Mouse (Mus musculus): ENCODE results near the gene Cotl1. TPM values are rescaled to one million over a fixed set of nuclear protein-coding genes. Genes with fewer than 3 reads are reported as not detected.
A peak's percentile ranks its signal among the peaks of the same experiment; 100 is the strongest.
"Not testable (repeated sequence)": the region's sequence is repeated elsewhere in the genome, so short reads cannot be mapped to it uniquely, and the experiment has no call there.

The Cotl1 gene
- polyA plus RNA-seq, 1 experiment from 2014 or later: 197 TPM

DNA sequence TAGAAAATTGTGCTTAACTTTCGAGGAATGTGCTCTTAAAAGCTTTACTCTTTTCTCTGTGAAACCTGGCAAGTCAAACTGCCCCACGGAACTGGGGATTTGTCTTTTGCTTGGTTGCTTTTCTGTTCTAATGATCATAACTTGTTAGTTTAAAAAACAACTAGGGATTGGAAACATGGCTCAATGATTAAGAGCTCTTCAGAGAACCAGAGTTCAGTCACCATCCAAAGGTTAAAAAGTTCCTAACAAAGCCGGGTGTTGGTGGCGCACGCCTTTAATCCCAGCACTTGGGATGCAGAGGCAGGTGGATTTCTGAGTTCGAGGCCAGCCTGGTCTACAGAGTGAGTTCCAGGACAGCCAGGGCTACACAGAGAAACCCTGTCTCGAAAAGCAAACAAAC is 5.4 kb upstream of the Cotl1 start:
- H3K9me3 ChIP-seq (ENCODE audit: control insufficient read depth, low read length); H3K27me3 ChIP-seq (ENCODE audit: control insufficient read depth, insufficient read depth, low read length); ATAC-seq (ENCODE audit: insufficient number of reproducible peaks, low FRiP score, low TSS enrichment, low read depth); H3K4me1 ChIP-seq (ENCODE audit: control insufficient read depth, insufficient read depth, low read length); H3K4me2 ChIP-seq (ENCODE audit: low read depth, severe bottlenecking); DNase-seq (ENCODE audit: low spot score); H3K27ac ChIP-seq (replicated peaks; ENCODE audit: low read depth, low read length); H3K36me3 ChIP-seq (ENCODE audit: control insufficient read depth, insufficient read depth, low read length); H3K4me3 ChIP-seq (ENCODE audit: low read depth, low read length); H3K9ac ChIP-seq (ENCODE audit: low read length): not testable (repeated sequence)
- 81% methylated on average over 7 of the region's 7 CpGs for WGBS

DNA sequence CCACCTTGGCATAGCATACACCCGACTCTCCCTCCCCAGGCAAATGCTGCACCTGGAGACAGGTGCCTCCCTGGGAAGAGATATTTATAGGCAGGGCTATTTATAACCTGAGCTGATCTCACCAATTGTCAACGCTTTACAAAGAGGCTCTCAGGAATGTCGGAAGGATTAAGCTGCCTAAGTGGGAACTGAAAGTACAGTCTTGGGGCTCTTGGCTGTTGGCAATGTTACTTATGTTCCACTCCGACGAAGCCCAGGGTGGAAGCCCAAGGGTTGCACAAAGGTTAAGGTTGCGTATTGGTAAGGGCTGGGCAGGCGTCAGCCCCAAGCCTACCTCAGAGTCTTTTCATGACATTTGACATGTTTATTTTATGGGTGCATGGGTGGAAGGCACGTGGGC is 4.2 kb upstream of the Cotl1 start:
- H3K4me3 ChIP-seq (ENCODE audit: low read depth, low read length): no peak overlapping the region
- no peaks in the 10 kb centered on the region for H3K36me3 ChIP-seq (ENCODE audit: control insufficient read depth, insufficient read depth, low read length)
- ATAC-seq (ENCODE audit: insufficient number of reproducible peaks, low FRiP score, low TSS enrichment, low read depth) (no peak), DNase-seq (ENCODE audit: low spot score) (no peak)
- no peak overlapping the region for H3K9ac ChIP-seq (ENCODE audit: low read length)
- H3K27me3 ChIP-seq (ENCODE audit: control insufficient read depth, insufficient read depth, low read length): peaks cover 5% of the 10 kb centered on the region
- H3K27ac ChIP-seq (replicated peaks; ENCODE audit: low read depth, low read length): no peak overlapping the region
- no peak overlapping the region for H3K4me2 ChIP-seq (ENCODE audit: low read depth, severe bottlenecking)
- H3K9me3 ChIP-seq (ENCODE audit: control insufficient read depth, low read length): no peaks in the 10 kb centered on the region
- WGBS: 58% methylated on average over 8 of the region's 8 CpGs
- no peaks in the 10 kb centered on the region for H3K4me1 ChIP-seq (ENCODE audit: control insufficient read depth, insufficient read depth, low read length)

DNA sequence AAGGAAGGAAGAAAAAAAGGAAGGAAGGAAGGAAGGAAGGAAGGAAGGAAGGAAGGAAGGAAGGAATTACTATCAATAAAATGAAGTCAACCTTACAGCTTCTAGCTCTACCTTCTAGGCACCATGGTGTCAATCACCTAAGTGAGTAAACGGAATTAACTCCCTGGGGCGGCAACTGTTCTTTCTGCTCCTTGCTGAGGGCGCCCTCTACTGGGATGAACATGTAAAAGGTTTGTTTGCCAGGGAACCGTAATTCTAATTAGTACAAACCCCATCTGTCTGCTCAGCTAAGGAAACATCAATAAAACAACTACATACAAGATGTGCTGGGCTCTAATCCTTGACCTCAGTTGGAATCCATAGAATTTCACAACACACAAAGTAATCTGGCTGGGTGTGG is 3.1 kb upstream of the Cotl1 start:
- H3K4me3 ChIP-seq (ENCODE audit: low read depth, low read length): no peak overlapping the region
- no peak for ATAC-seq (ENCODE audit: insufficient number of reproducible peaks, low FRiP score, low TSS enrichment, low read depth)
- H3K36me3 ChIP-seq (ENCODE audit: control insufficient read depth, insufficient read depth, low read length): no peaks in the 10 kb centered on the region
- no peaks in the 10 kb centered on the region for H3K9me3 ChIP-seq (ENCODE audit: control insufficient read depth, low read length)
- H3K4me1 ChIP-seq (ENCODE audit: control insufficient read depth, insufficient read depth, low read length): 0 out of 2 replicates have a peak, but pooled peaks cover 3% of the 10 kb centered on the region
- H3K27me3 ChIP-seq (ENCODE audit: control insufficient read depth, insufficient read depth, low read length): peaks cover 5% of the 10 kb centered on the region
- H3K4me2 ChIP-seq (ENCODE audit: low read depth, severe bottlenecking): no peak overlapping the region
- H3K9ac ChIP-seq (ENCODE audit: low read length): no peak overlapping the region
- 3% methylated on average over 4 of the region's 4 CpGs for WGBS
- no peak overlapping the region for H3K27ac ChIP-seq (replicated peaks; ENCODE audit: low read depth, low read length)
- DNase-seq (ENCODE audit: low spot score): peak; percentile 77

DNA sequence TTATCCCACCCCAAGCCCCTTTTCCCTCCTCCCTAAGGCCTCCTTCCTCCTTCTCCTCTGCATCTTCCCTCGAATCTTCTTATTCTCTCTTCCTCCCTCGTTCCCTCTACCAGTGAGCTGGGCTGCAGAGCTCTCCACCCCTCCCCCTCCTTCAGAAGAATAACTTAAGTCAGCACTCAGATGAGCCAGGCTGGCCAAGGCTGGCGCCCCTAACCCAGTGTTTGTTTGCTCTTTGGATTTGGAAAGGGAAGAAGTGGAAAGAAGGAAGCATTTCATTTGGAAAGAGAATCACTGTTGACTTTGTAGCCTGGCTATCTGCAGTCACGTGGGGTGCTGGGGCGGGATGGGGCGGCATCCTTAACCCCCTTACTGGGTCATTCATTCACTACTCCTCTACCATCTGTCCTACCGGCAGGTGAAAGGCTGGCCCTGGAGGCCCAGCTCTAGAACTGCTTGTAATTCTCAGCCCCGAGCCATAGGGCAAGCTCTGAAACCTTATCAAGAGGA is 614 bp upstream of the Cotl1 start:
- Histone ChIP-seq H3K36me3 (ENCODE audit: control insufficient read depth, insufficient read depth, low read length) (no peaks in the 10 kb centered on the region), H3K27ac (replicated peaks; ENCODE audit: low read depth, low read length) (no peak overlapping the region), H3K4me3 (ENCODE audit: low read depth, low read length) (peak overlapping the region; percentile 64), H3K27me3 (ENCODE audit: control insufficient read depth, insufficient read depth, low read length) (peaks cover 5% of the 10 kb centered on the region), H3K9ac (ENCODE audit: low read length) (peak overlapping the region; percentile 17; the same call in 1 of the 2 replicates), H3K4me2 (ENCODE audit: low read depth, severe bottlenecking) (peak overlapping the region; percentile 95), H3K9me3 (ENCODE audit: control insufficient read depth, low read length) (no peaks in the 10 kb centered on the region), H3K4me1 (ENCODE audit: control insufficient read depth, insufficient read depth, low read length) (0 out of 2 replicates have a peak, but pooled peaks cover 11% of the 10 kb centered on the region)
- WGBS: 9% methylated on average over 8 of the region's 8 CpGs
- DNase-seq (ENCODE audit: low spot score) (no peak), ATAC-seq (ENCODE audit: insufficient number of reproducible peaks, low FRiP score, low TSS enrichment, low read depth) (no peak)

DNA sequence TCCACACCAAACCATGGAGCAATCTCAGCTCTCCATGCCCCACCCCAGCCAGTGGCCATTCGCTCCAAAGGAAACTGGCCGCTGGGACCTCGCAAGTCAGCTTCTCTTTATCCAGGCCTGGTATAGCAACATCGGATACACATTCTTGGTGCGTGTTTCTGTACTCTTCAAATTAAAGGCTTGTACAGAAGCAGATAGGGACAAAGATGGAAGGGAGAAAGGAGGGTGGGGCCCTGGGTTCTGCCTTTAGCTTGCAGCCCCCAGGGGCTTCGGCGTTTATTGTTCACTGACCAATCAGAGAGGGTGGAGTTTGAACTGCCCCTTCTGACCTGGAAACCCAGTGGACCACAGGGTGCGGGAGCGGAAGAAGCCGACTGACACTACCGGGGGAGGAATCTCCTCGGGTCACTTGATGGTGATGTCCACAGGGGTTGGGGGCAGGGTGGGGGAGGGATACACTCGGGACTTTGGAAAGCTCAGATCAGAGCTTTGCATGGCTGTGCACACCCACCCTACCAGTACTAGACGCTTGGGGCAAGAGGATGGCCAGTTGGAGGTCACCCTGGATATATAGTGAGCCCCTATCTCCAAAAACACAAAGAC is 824 bp downstream of the Cotl1 start:
- H3K27ac ChIP-seq (replicated peaks; ENCODE audit: low read depth, low read length): peak overlapping the region; percentile 45; the same call in 1 of the 2 replicates

DNA sequence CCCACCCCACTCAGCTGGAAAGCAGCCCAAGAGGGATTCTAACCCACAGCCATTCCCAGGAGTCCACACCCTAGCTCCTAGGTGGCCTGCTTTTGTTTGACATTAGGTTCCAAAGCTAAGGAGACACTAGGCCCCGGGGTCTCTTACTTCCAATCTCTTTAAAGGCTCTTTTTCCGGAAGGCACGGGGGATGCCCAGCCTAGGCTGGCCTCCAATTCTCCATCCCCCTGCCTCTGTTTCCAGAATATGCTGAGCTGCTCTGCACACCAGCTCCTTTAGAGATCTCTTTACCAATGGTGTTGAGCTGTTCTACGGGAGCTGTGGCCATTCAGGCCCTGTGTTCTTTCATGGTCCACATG is 1.4 kb downstream of the Cotl1 start:
- H3K4me2 ChIP-seq (ENCODE audit: low read depth, severe bottlenecking): peak overlapping the region; percentile 95
- ATAC-seq (ENCODE audit: insufficient number of reproducible peaks, low FRiP score, low TSS enrichment, low read depth): no peak
- 0 out of 2 replicates have a peak, but pooled peaks cover 11% of the 10 kb centered on the region for H3K4me1 ChIP-seq (ENCODE audit: control insufficient read depth, insufficient read depth, low read length)
- DNase-seq (ENCODE audit: low spot score): no peak
- no peaks in the 10 kb centered on the region for H3K9me3 ChIP-seq (ENCODE audit: control insufficient read depth, low read length)
- no peaks in the 10 kb centered on the region for H3K36me3 ChIP-seq (ENCODE audit: control insufficient read depth, insufficient read depth, low read length)
- no peak overlapping the region for H3K9ac ChIP-seq (ENCODE audit: low read length)
- WGBS: 85% methylated on average over 4 of the region's 4 CpGs
- no peaks in the 10 kb centered on the region for H3K27me3 ChIP-seq (ENCODE audit: control insufficient read depth, insufficient read depth, low read length)
- peak overlapping the region; percentile 45; the same call in 1 of the 2 replicates for H3K27ac ChIP-seq (replicated peaks; ENCODE audit: low read depth, low read length)
- peak overlapping the region; percentile 64 for H3K4me3 ChIP-seq (ENCODE audit: low read depth, low read length)

More for the DNA sequence above, 824 bp downstream of the Cotl1 start:
- peak overlapping the region; percentile 68 for H3K9ac ChIP-seq (ENCODE audit: low read length)
- 0 out of 2 replicates have a peak, but pooled peaks cover 11% of the 10 kb centered on the region for H3K4me1 ChIP-seq (ENCODE audit: control insufficient read depth, insufficient read depth, low read length)
- ATAC-seq (ENCODE audit: insufficient number of reproducible peaks, low FRiP score, low TSS enrichment, low read depth) (no peak), DNase-seq (ENCODE audit: low spot score) (no peak)
- H3K4me3 ChIP-seq (ENCODE audit: low read depth, low read length): peak overlapping the region; percentile 64
- 25% methylated on average over 14 of the region's 14 CpGs for WGBS
- H3K27me3 ChIP-seq (ENCODE audit: control insufficient read depth, insufficient read depth, low read length): peaks cover 1% of the 10 kb centered on the region
- peak overlapping the region; percentile 95 for H3K4me2 ChIP-seq (ENCODE audit: low read depth, severe bottlenecking)
- H3K9me3 ChIP-seq (ENCODE audit: control insufficient read depth, low read length): no peaks in the 10 kb centered on the region
- no peaks in the 10 kb centered on the region for H3K36me3 ChIP-seq (ENCODE audit: control insufficient read depth, insufficient read depth, low read length)

DNA sequence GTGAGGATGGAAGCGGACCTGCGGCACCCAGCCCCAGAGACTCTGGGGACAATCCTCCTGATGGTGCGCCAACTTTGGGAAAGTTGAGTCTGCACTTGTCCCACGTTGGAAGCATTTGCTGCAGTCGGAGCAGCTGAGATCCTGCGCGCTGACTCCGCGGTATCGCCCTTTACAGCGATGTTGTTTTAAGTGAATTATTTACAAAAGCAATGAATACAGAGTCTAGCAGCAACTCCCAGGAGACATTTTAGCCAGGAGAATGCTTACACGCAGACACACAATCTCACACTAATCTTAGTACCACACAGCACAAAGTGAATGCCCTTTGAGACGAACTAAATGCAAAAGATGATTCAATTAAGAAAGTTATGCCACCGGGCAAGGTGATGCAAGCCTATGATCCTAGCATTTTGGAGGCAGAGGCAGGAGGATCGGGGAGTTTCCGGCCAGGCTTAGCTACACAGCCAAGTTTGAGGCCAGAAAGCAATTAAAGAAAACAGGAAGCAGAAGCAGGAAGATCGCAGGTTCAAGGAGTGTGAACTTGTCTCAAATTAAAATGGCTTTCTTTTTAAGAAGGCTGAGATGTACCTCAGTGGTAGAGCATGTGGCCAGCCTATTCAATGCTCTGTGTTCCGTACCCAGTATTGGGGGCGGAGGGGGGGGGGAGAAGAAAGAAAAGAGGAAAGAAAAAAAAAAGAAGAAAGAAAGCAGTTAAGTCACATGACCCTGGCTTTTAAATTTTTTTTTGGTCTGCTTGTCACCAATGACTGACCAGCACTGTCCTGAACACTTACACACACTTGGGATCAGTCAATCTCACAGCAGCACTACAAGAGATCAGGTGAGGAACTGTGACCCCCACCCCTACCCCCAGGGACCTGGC is 2.0 kb downstream of the Cotl1 start:
- 0 out of 2 replicates have a peak overlapping the region, but pooled peaks have one; percentile 64 for H3K4me3 ChIP-seq (ENCODE audit: low read depth, low read length)
- no peak overlapping the region for H3K9ac ChIP-seq (ENCODE audit: low read length)
- DNase-seq (ENCODE audit: low spot score) (no peak), ATAC-seq (ENCODE audit: insufficient number of reproducible peaks, low FRiP score, low TSS enrichment, low read depth) (no peak)
- H3K27me3 ChIP-seq (ENCODE audit: control insufficient read depth, insufficient read depth, low read length): no peaks in the 10 kb centered on the region
- WGBS: 83% methylated on average over 19 of the region's 19 CpGs
- H3K27ac ChIP-seq (replicated peaks; ENCODE audit: low read depth, low read length): 0 out of 2 replicates have a peak overlapping the region, but pooled peaks have one; percentile 12
- H3K9me3 ChIP-seq (ENCODE audit: control insufficient read depth, low read length): no peaks in the 10 kb centered on the region
- no peaks in the 10 kb centered on the region for H3K36me3 ChIP-seq (ENCODE audit: control insufficient read depth, insufficient read depth, low read length)
- peaks cover 14% of the 10 kb centered on the region; the same call in 1 of the 2 replicates for H3K4me1 ChIP-seq (ENCODE audit: control insufficient read depth, insufficient read depth, low read length)
- peak overlapping the region; percentile 20; the same call in 1 of the 2 replicates for H3K4me2 ChIP-seq (ENCODE audit: low read depth, severe bottlenecking)

DNA sequence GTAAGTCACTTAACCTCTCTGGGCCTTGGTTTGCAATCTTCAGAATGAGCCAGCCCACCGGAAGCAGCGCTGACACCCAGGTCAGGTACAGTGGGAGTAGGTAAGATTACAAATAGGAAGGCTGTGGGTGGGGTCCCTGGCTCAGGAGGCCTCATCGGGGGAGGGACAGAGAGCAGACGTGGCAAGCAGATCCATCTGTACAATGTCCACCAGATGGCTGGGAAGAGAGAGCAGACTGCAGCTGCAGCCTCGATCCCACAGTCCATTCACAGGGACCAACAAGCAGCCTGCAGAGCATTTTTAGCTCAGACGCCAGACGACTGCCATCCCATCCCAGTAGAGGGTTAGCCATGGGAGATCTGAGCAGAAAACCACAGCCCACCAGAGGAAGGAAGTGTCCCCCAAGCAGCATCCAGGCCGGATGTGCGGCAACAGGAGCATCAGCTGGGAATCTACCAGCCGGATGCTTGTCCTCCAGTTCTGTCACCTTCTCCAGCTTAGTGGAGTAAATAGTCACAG is 2.7 kb downstream of the Cotl1 start:
- Histone ChIP-seq H3K4me3 (ENCODE audit: low read depth, low read length) (no peak overlapping the region), H3K4me1 (ENCODE audit: control insufficient read depth, insufficient read depth, low read length) (peaks cover 22% of the 10 kb centered on the region)

More for the DNA sequence above, 2.7 kb downstream of the Cotl1 start:
- Histone ChIP-seq H3K9me3 (ENCODE audit: control insufficient read depth, low read length) (no peaks in the 10 kb centered on the region), H3K27ac (replicated peaks; ENCODE audit: low read depth, low read length) (0 out of 2 replicates have a peak overlapping the region, but pooled peaks have one; percentile 12), H3K9ac (ENCODE audit: low read length) (no peak overlapping the region), H3K36me3 (ENCODE audit: control insufficient read depth, insufficient read depth, low read length) (no peaks in the 10 kb centered on the region), H3K4me2 (ENCODE audit: low read depth, severe bottlenecking) (peak overlapping the region; percentile 20; the same call in 1 of the 2 replicates), H3K27me3 (ENCODE audit: control insufficient read depth, insufficient read depth, low read length) (no peaks in the 10 kb centered on the region)
- 49% methylated on average over 10 of the region's 10 CpGs for WGBS
- ATAC-seq (ENCODE audit: insufficient number of reproducible peaks, low FRiP score, low TSS enrichment, low read depth) (no peak), DNase-seq (ENCODE audit: low spot score) (no peak)

Data from limb, embryonic 11.5 days (tissue).